Mouse (Mus musculus): ENCODE results near the gene Gm2163. TPM values are rescaled to one million over a fixed set of nuclear protein-coding genes. Genes with fewer than 3 reads are reported as not detected.

Gm2163 gene
- 0.06 and 0.14 TPM in 2 replicates for polyA plus RNA-seq (2012; rRNA removed; ENCODE audit: low replicate concordance)

DNA sequence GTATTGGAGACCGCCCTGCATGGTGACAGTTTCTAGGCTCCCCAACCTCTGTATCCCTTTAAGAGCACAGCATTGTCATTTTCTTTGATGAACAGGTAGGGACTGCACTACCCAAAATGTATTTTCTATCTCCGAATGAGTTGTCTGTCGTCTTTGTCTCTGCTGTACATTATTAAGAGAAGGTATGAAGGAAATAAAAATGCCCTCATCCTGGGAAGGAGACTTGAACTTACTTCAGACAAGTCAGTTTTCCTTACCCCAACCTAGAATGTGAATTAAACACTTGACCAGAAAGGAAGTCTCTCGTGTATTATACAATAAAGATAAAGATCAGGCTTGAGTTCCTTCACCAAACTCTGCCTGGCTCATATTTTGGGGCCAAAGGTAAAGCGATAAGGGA lies at the start of gene Gm2163:
Gene Gm2163 (plus strand): TSS at position 301 of the 400 bp plus-strand sequence.

GRCm38 (mm10) chr4:42439078-42439477 lies 27.5 kb upstream of the Gm2163 start, which contains the start of gene Gm21586:
Gm21586 (plus strand) TSS chr4:42439378.

DNA sequence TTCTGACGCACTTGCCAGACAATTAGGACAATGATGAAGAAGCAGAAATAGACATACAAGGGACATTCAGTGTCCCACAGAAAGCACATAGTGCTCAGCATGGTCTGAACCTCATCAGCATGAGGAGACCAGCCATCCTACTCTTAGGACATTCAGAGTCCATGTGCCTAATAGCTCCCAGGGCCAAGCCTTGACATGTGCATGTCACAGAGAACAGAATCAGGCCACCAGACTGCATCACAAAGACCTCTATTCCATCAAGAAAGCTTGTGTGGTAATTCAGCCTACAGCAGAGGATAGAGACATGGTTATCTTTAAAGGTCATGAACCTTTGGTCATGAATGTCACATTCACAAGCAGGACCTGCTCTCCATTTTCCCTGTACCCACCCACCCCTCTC lies 61.5 kb downstream of the Gm2163 start, which contains the start of gene Fam205a2:
Gene Fam205a2 (minus strand): TSS at position 101 of the 400 bp plus-strand sequence.

GRCm38 (mm10) chr4:42611895-42612294 lies 145.3 kb downstream of the Gm2163 start, which contains the start of gene Gm10591:
Gm10591 (plus strand) TSS chr4:42612195.

GRCm38 (mm10) chr4:42629419-42629818 lies 162.9 kb downstream of the Gm2163 start, which contains the start of gene Gm2564:
Gm2564 (plus strand) TSS chr4:42629719.

Other genes with a start within 250 kb of the Gm2163 start
- not detected in 2 replicates for gene Gm10600, start 226.1 kb upstream of the Gm2163 start, polyA plus RNA-seq (2012; rRNA removed; ENCODE audit: low replicate concordance)
- gene Ccl21b, start 211.0 kb upstream of the Gm2163 start, polyA plus RNA-seq (2012; rRNA removed; ENCODE audit: low replicate concordance) = 2.5 TPM in 1 of 2 replicates, not detected in the other
- not detected in 2 replicates for gene Gm21953, start 172.5 kb upstream of the Gm2163 start, polyA plus RNA-seq (2012; rRNA removed; ENCODE audit: low replicate concordance)
- gene Fam205a3, start 148.4 kb upstream of the Gm2163 start, polyA plus RNA-seq (2012; rRNA removed; ENCODE audit: low replicate concordance) = not detected in 2 replicates
- gene Gm21586, start 27.4 kb upstream of the Gm2163 start, polyA plus RNA-seq (2012; rRNA removed; ENCODE audit: low replicate concordance) = not detected in 2 replicates
- not detected in 2 replicates for gene Fam205a2, start 61.4 kb downstream of the Gm2163 start, polyA plus RNA-seq (2012; rRNA removed; ENCODE audit: low replicate concordance)
- 2.5 TPM in 1 of 2 replicates, not detected in the other for gene Gm10591, start 145.4 kb downstream of the Gm2163 start, polyA plus RNA-seq (2012; rRNA removed; ENCODE audit: low replicate concordance)
- 31.8 and 49.0 TPM in 2 replicates for gene Gm2564, start 163.0 kb downstream of the Gm2163 start, polyA plus RNA-seq (2012; rRNA removed; ENCODE audit: low replicate concordance)
- gene Ccl27b, start 188.5 kb downstream of the Gm2163 start, polyA plus RNA-seq (2012; rRNA removed; ENCODE audit: low replicate concordance) = not detected in 2 replicates
- gene Il11ra2, start 195.1 kb downstream of the Gm2163 start, polyA plus RNA-seq (2012; rRNA removed; ENCODE audit: low replicate concordance) = 0.37 and 0.47 TPM in 2 replicates